Mouse (Mus musculus): Measurements from ENCODE around the gene Zranb1. TPM values are rescaled to one million over a fixed set of nuclear protein-coding genes. Genes with fewer than 3 reads are reported as not detected.

Gene Zranb1
- polyA plus RNA-seq, 1 experiment from 2014 or later, result 9.6 TPM

GRCm38 (mm10) chr7:133024694-133025093, 93.8 kb downstream of the Zranb1 start:
- peaks cover 3% of the 10 kb centered on the region; the same call in 1 of the 2 replicates for H3K36me3 ChIP-seq (ENCODE audit: insufficient read depth, low read length)
- H3K9ac ChIP-seq (replicated peaks; ENCODE audit: low read length), result no peak overlapping the region
- H3K4me3 ChIP-seq (ENCODE audit: low read length), result no peak overlapping the region
- H3K27ac ChIP-seq (ENCODE audit: low read length), result no peak overlapping the region
- H3K27me3 ChIP-seq (ENCODE audit: insufficient read depth, low read length), result no peaks in the 10 kb centered on the region
- WGBS, result 55% methylated on average over 1 of the region's 1 CpGs
- H3K9me3 ChIP-seq (ENCODE audit: low read length), result no peaks in the 10 kb centered on the region
- peaks cover 32% of the 10 kb centered on the region for H3K4me1 ChIP-seq (ENCODE audit: insufficient read depth, low read length)
- no peak for ATAC-seq (ENCODE audit: low FRiP score, low TSS enrichment)
- H3K4me2 ChIP-seq (replicated peaks; ENCODE audit: low read depth, low read length), result no peak overlapping the region

DNA sequence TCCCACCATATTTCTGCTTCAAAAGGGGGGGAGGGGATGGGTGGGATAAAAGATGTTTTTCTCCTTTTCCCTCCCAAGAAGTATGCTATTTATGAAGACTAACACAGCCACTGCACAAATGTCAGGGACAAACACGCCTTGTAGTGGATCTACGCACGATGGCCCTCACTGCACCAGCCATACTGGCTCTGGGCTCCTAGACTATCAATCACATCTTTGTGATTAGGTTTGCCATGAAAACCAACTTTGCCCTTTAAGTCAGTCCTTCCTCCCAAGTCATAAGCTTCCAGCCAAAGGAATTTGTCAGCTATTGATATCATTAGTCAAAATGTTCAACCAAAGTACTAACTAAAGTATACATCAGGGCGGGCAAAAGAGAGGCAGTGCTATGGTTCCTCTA, 97.0 kb downstream of the Zranb1 start:
- H3K9me3 ChIP-seq (ENCODE audit: low read length), result no peaks in the 10 kb centered on the region
- peaks cover 35% of the 10 kb centered on the region for H3K4me1 ChIP-seq (ENCODE audit: insufficient read depth, low read length)
- 92% methylated on average over 4 of the region's 4 CpGs for WGBS
- ATAC-seq (ENCODE audit: low FRiP score, low TSS enrichment), result no peak
- no peak overlapping the region for H3K4me3 ChIP-seq (ENCODE audit: low read length)
- H3K36me3 ChIP-seq (ENCODE audit: insufficient read depth, low read length), result peaks cover 3% of the 10 kb centered on the region; the same call in 1 of the 2 replicates
- no peak overlapping the region for H3K4me2 ChIP-seq (replicated peaks; ENCODE audit: low read depth, low read length)
- H3K27me3 ChIP-seq (ENCODE audit: insufficient read depth, low read length), result no peaks in the 10 kb centered on the region
- H3K27ac ChIP-seq (ENCODE audit: low read length), result no peak overlapping the region
- H3K9ac ChIP-seq (replicated peaks; ENCODE audit: low read length), result no peak overlapping the region

DNA sequence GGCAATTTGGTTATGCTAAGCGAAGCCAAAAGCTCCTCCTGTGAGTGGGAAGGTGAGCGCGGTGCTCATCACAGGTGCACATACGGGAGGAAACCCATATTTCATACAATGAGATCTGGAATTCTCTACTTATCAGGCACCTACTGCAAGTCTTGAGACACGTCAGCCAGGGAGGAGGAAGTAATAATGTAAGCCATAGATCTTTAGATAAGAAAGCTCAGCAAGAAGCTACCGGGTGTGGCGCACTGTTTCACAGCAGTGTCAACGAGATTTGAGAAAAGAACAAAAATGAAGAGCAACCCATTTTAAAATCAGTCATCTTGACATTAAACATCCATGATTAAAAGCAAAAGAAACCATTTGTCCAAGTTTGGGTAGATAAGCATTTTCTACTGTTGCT, 98.1 kb downstream of the Zranb1 start:
- Histone ChIP-seq H3K4me2 (replicated peaks; ENCODE audit: low read depth, low read length) (no peak overlapping the region), H3K9me3 (ENCODE audit: low read length) (no peaks in the 10 kb centered on the region), H3K4me1 (ENCODE audit: insufficient read depth, low read length) (peaks cover 46% of the 10 kb centered on the region), H3K9ac (replicated peaks; ENCODE audit: low read length) (no peak overlapping the region), H3K36me3 (ENCODE audit: insufficient read depth, low read length) (no peaks in the 10 kb centered on the region), H3K27ac (ENCODE audit: low read length) (no peak overlapping the region), H3K27me3 (ENCODE audit: insufficient read depth, low read length) (no peaks in the 10 kb centered on the region), H3K4me3 (ENCODE audit: low read length) (no peak overlapping the region)
- WGBS, result 81% methylated on average over 8 of the region's 8 CpGs
- no peak for ATAC-seq (ENCODE audit: low FRiP score, low TSS enrichment)

DNA sequence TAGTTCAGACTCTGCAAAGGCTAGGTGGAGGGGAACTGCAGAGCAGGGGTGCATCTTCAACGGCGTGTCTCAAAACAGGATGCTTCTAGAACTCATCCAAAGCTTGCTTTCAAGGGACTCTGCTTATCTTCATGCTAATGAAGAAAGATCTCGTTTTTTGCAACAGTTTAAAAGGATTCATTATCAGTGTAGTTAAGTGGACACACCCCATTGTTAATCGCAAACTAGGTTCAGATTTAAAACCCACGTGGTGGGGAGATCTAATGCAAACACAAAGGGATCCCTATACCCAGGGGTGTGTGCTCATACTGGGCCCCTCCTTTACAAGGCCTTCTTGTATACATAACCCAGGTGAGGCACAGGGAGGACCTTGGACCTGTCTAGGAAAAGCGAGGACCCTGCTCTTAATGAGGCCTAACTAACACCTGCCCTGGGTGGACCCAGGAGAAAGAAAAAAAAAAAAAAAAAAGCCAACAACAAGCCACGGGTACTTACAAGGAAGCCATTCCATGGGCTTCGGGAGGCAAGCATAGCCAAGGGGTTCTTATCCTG, 98.6 kb downstream of the Zranb1 start:
- Histone ChIP-seq H3K4me3 (ENCODE audit: low read length) (no peak overlapping the region), H3K36me3 (ENCODE audit: insufficient read depth, low read length) (no peaks in the 10 kb centered on the region), H3K27me3 (ENCODE audit: insufficient read depth, low read length) (no peaks in the 10 kb centered on the region), H3K4me2 (replicated peaks; ENCODE audit: low read depth, low read length) (no peak overlapping the region), H3K9ac (replicated peaks; ENCODE audit: low read length) (no peak overlapping the region), H3K4me1 (ENCODE audit: insufficient read depth, low read length) (peaks cover 46% of the 10 kb centered on the region), H3K27ac (ENCODE audit: low read length) (no peak overlapping the region), H3K9me3 (ENCODE audit: low read length) (no peaks in the 10 kb centered on the region)
- no peak for ATAC-seq (ENCODE audit: low FRiP score, low TSS enrichment)
- 67% methylated on average over 8 of the region's 8 CpGs for WGBS

DNA sequence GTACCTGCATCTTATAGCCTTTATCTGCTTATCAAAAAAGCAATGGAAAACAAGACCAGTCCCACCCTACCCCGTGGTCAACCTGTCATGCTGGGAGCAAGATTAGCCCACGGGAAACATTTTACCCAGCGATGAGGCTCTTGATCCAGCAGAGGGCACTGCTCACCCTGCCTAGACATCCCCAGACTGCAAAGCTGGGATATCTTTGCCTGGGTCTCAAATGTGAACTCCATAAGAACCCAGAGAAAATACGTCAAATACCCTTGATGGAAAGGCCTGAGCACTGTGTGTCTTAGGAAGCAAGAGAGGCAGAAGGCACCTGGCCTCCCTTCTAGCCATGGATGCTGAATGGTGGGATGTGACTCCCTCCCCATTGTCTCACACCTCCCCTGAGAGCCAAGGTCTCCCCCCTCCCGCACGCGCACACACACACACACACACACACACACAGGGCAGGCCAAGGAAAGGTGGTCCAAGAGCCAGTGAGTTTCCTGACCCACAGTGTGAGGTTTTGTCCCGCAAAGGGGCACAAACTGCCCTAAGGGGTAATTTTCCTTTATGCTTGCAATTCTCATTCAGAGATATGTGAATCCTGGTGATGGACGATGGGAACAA, 101.8 kb downstream of the Zranb1 start:
- Histone ChIP-seq H3K9ac (replicated peaks; ENCODE audit: low read length) (no peak overlapping the region), H3K4me3 (ENCODE audit: low read length) (no peak overlapping the region), H3K27ac (ENCODE audit: low read length) (peak overlapping the region; percentile 31; the same call in 1 of the 2 replicates), H3K9me3 (ENCODE audit: low read length) (no peaks in the 10 kb centered on the region), H3K4me2 (replicated peaks; ENCODE audit: low read depth, low read length) (no peak overlapping the region), H3K4me1 (ENCODE audit: insufficient read depth, low read length) (peaks cover 50% of the 10 kb centered on the region), H3K27me3 (ENCODE audit: insufficient read depth, low read length) (no peaks in the 10 kb centered on the region), H3K36me3 (ENCODE audit: insufficient read depth, low read length) (no peaks in the 10 kb centered on the region)
- WGBS, result 47% methylated on average over 9 of the region's 9 CpGs
- ATAC-seq (ENCODE audit: low FRiP score, low TSS enrichment), result peak; percentile 60; the same call in 1 of the 2 replicates

GRCm38 (mm10) chr7:133035901-133036300, 105.0 kb downstream of the Zranb1 start:
- no peaks in the 10 kb centered on the region for H3K9me3 ChIP-seq (ENCODE audit: low read length)
- no peak overlapping the region for H3K9ac ChIP-seq (replicated peaks; ENCODE audit: low read length)
- no peak for ATAC-seq (ENCODE audit: low FRiP score, low TSS enrichment)
- H3K4me2 ChIP-seq (replicated peaks; ENCODE audit: low read depth, low read length), result no peak overlapping the region
- no peaks in the 10 kb centered on the region for H3K36me3 ChIP-seq (ENCODE audit: insufficient read depth, low read length)
- H3K4me3 ChIP-seq (ENCODE audit: low read length), result no peak overlapping the region
- H3K27ac ChIP-seq (ENCODE audit: low read length), result no peak overlapping the region
- peaks cover 53% of the 10 kb centered on the region for H3K4me1 ChIP-seq (ENCODE audit: insufficient read depth, low read length)
- no peaks in the 10 kb centered on the region for H3K27me3 ChIP-seq (ENCODE audit: insufficient read depth, low read length)

Other genes with a start within 250 kb of the Zranb1 start
- 22.5 and 23.3 TPM in 2 replicates for gene Fam53b, start 117.3 kb upstream of the Zranb1 start, polyA plus RNA-seq (2015; fragmentation: Nextera tagmentation; extraction: Ambion mirVana)
- gene Eef1akmt2, start 78.5 kb upstream of the Zranb1 start, polyA plus RNA-seq (2015; fragmentation: Nextera tagmentation; extraction: Ambion mirVana), result 64.9 and 71.2 TPM in 2 replicates
- gene Abraxas2, start 71.9 kb upstream of the Zranb1 start, polyA plus RNA-seq (2015; fragmentation: Nextera tagmentation; extraction: Ambion mirVana), result 34.2 and 40.8 TPM in 2 replicates
- 115 and 118 TPM in 2 replicates for gene Fgfr2, start 192.2 kb downstream of the Zranb1 start, polyA plus RNA-seq (2015; fragmentation: Nextera tagmentation; extraction: Ambion mirVana)
- 121 and 123 TPM in 2 replicates for gene Ctbp2, start 193.2 kb downstream of the Zranb1 start, polyA plus RNA-seq (2015; fragmentation: Nextera tagmentation; extraction: Ambion mirVana)

All from kidney, embryonic 16.5 days (tissue).